28 mouse cellular contexts compared by ENCODE assay signal in genomic region chr9:68883005-68883404, GRCm38 (mm10).
DNase-seq lines count a peak whose midpoint lies in the region; ATAC-seq and TF ChIP-seq lines count a peak whose summit lies in the region.
"Had no signal": no experiment of that assay in that cellular context is flagged by ENCODE, and none has a peak within 500 bp of the region (broad histone marks: within the 10 kb centered on the region; RNA-seq: fewer than 3 reads in every experiment).

No protein-coding gene starts in this region.

- H3K9me3 ChIP-seq in liver, postnatal 0 days (ENCODE audit: low read length): no peaks in the 10 kb centered on the region
- H3K9me3 ChIP-seq: embryonic facial prominence, embryonic 13.5 days; hindbrain, embryonic 12.5 days; intestine, embryonic 15.5 days; limb, embryonic 13.5 days; megakaryocyte, embryonic 14.5 days had no signal

- H3K79me2 ChIP-seq in liver, adult 2 months (ENCODE audit: control insufficient read depth, insufficient read depth, low read length): no peaks in the 10 kb centered on the region

- no peaks in the 10 kb centered on the region for H3K27me3 ChIP-seq in liver, adult 2 months (ENCODE audit: control insufficient read depth, insufficient read depth, low read length)
- no peaks in the 10 kb centered on the region for H3K27me3 ChIP-seq in liver, postnatal 0 days (ENCODE audit: insufficient read depth, low read length)
- H3K27me3 ChIP-seq: CH12.LX; embryonic facial prominence, embryonic 13.5 days; hindbrain, embryonic 12.5 days; intestine, embryonic 15.5 days; limb, embryonic 13.5 days; megakaryocyte, embryonic 14.5 days had no signal

- H3K27ac ChIP-seq in liver, adult 2 months (replicated peaks; ENCODE audit: insufficient read depth, low read depth, low read length): peak overlapping the region; percentile 27
- peak overlapping the region; percentile 56; the same call in 1 of the 2 replicates for H3K27ac ChIP-seq in brown adipose tissue, adult 24 weeks (replicated peaks; ENCODE audit: low read depth, low read length)
- peak overlapping the region; percentile 81 for H3K27ac ChIP-seq in liver, postnatal 0 days (ENCODE audit: low read depth)
- H3K27ac ChIP-seq: embryonic facial prominence, embryonic 13.5 days; hindbrain, embryonic 12.5 days; intestine, embryonic 15.5 days; limb, embryonic 13.5 days had no signal

- TF ChIP-seq EP300 in liver, postnatal 0 days (IDR thresholded peaks at IDR 0.05; ENCODE audit: low read depth): no peak

- TF ChIP-seq POLR2A in liver, adult 2 months (IDR thresholded peaks at IDR 0.05; ENCODE audit: extremely low read depth, insufficient read depth, low read length): no peak

- no peak for TF ChIP-seq CTCF in liver, adult 2 months (IDR thresholded peaks at IDR 0.05; ENCODE audit: low read depth, low read length)
- no peak for TF ChIP-seq CTCF in liver, postnatal 0 days (IDR thresholded peaks at IDR 0.05; ENCODE audit: low read depth)

- no peak for ATAC-seq in liver, postnatal 0 days
- ATAC-seq in erythroblast, adult 5-6 weeks (replicated peaks; ENCODE audit: low FRiP score, poor library complexity, severe bottlenecking): no peak
- ATAC-seq: activated CD4-positive, CD25-positive, alpha-beta regulatory T cell, adult 4 months; forebrain, embryonic 16.5 days; hindbrain, postnatal 0 days; intestine, embryonic 15.5 days had no signal

- H3K9ac ChIP-seq in liver, adult 2 months (ENCODE audit: low read depth, low read length): no peak overlapping the region
- no peak overlapping the region for H3K9ac ChIP-seq in liver, postnatal 0 days (replicated peaks)
- H3K9ac ChIP-seq: embryonic facial prominence, embryonic 13.5 days; hindbrain, embryonic 12.5 days; intestine, embryonic 15.5 days; limb, embryonic 13.5 days had no signal

- H3K36me3 ChIP-seq in liver, adult 2 months (ENCODE audit: control insufficient read depth, insufficient read depth, low read length): no peaks in the 10 kb centered on the region
- H3K36me3 ChIP-seq in liver, postnatal 0 days (replicated peaks; ENCODE audit: insufficient read depth, low read length): no peaks in the 10 kb centered on the region
- H3K36me3 ChIP-seq: embryonic facial prominence, embryonic 13.5 days; hindbrain, embryonic 12.5 days; intestine, embryonic 15.5 days; limb, embryonic 13.5 days had no signal

- 68% methylated on average over 6 of the region's 6 CpGs for WGBS in liver, adult 2 months
- 29% methylated on average over 6 of the region's 6 CpGs for WGBS in liver, postnatal 0 days (ENCODE audit: insufficient replicate concordance)

- no peak for DNase-seq in liver, adult 2 months (ENCODE audit: extremely low read depth, low read depth, low spot score)
- DNase-seq in liver: no peak
- DNase-seq in B cell, adult 2 months: peak; percentile 21 to 33
- no peak for DNase-seq in liver, postnatal 0 days
- no peak for DNase-seq in embryo, embryonic 10 days (ENCODE audit: low spot score)
- DNase-seq in urinary bladder, adult 18-20 months (ENCODE audit: low spot score in 2 of 2): no peak
- DNase-seq: adrenal gland, adult 2 months; cerebellum, adult 9-10 months; cerebellum, postnatal 36 days; kidney, adult 2 months; kidney, postnatal 36 days; lung, adult 2 months; lung, postnatal 10 days; midbrain, embryonic 14.5 days; right cerebral cortex, postnatal 14 days; thymus, adult 2 months had no signal

- no peak overlapping the region for H3K4me3 ChIP-seq in liver, adult 2 months (ENCODE audit: insufficient read depth, low read depth, low read length)
- no peak overlapping the region for H3K4me3 ChIP-seq in brown adipose tissue, adult 24 weeks (ENCODE audit: insufficient read depth, low read depth, low read length)
- no peak overlapping the region for H3K4me3 ChIP-seq in liver, postnatal 0 days (ENCODE audit: low read depth, low read length)
- H3K4me3 ChIP-seq: embryonic facial prominence, embryonic 13.5 days; erythroblast, embryonic 14.5 days; hindbrain, embryonic 12.5 days; intestine, embryonic 15.5 days; limb, embryonic 13.5 days; megakaryocyte, embryonic 14.5 days had no signal

- no peak overlapping the region for H3K4me2 ChIP-seq in liver, postnatal 0 days (ENCODE audit: low read depth, low read length)
- H3K4me2 ChIP-seq: embryonic facial prominence, embryonic 13.5 days; hindbrain, embryonic 12.5 days; intestine, embryonic 15.5 days; limb, embryonic 13.5 days had no signal

- H3K4me1 ChIP-seq in liver, adult 2 months (ENCODE audit: control insufficient read depth, insufficient read depth, low read length): peaks cover 20% of the 10 kb centered on the region
- H3K4me1 ChIP-seq in brown adipose tissue, adult 24 weeks (ENCODE audit: control insufficient read depth, insufficient read depth, insufficient read length, low read length): peaks cover 14% of the 10 kb centered on the region
- peaks cover 15% of the 10 kb centered on the region for H3K4me1 ChIP-seq in liver, postnatal 0 days (ENCODE audit: insufficient read depth)

Comparison
In these comparisons a context has a peak if more than half of its experiments do, and no peak if none do; other contexts are left out.
1. DNase-seq: peak in B cell, adult 2 months (2 of 2); none in liver, adult 2 months (single experiment), liver (single experiment), liver, postnatal 0 days (single experiment), embryo, embryonic 10 days (single experiment) and urinary bladder, adult 18-20 months (0 of 2).
2. H3K27ac ChIP-seq: peak in every context shown above with its lines; median percentile 81 in liver, postnatal 0 days; 56 in brown adipose tissue, adult 24 weeks; 27 in liver, adult 2 months.